Mouse (Mus musculus) heart, embryonic 11.5 days (tissue): ENCODE results near the gene Tango2. TPM values are rescaled to one million over a fixed set of nuclear protein-coding genes. Genes with fewer than 3 reads are reported as not detected.

Experiments
- ATAC-seq: fragments of 200-750 bp; cut with Nextera tagmentation; replicated peaks from 2 replicates; pipeline ENCODE4 v1.8.0; 2017; ENCODE audit warnings: moderate library complexity; ENCODE audit not compliant: insufficient number of reproducible peaks, low FRiP score, low TSS enrichment
- H3K27ac ChIP-seq: fragments of 300-500 bp; sonication (generic); 2 replicates; pipeline ENCODE4 v1.5.1; 2014; ENCODE audit warnings: mild to moderate bottlenecking, low read depth, low read length
- H3K27me3 ChIP-seq: fragments of 300-500 bp; sonication (generic); 2 replicates; pipeline ENCODE4 v1.6.1; 2014; ENCODE audit warnings: mild to moderate bottlenecking, low read length, mixed read lengths; ENCODE audit not compliant: control insufficient read depth, insufficient read depth
- H3K36me3 ChIP-seq: fragments of 300-500 bp; sonication (generic); 2 replicates; pipeline ENCODE4 v1.6.1; 2014; ENCODE audit warnings: mild to moderate bottlenecking, low read length, moderate library complexity, mixed read lengths; ENCODE audit not compliant: control insufficient read depth, insufficient read depth
- H3K4me1 ChIP-seq: fragments of 300-500 bp; sonication (generic); 2 replicates; pipeline ENCODE4 v1.6.1; 2014; ENCODE audit warnings: low read length; ENCODE audit not compliant: control insufficient read depth, insufficient read depth
- H3K4me2 ChIP-seq: fragments of 300-500 bp; sonication (generic); 2 replicates; pipeline ENCODE4 v1.6.1; 2014; ENCODE audit warnings: mild to moderate bottlenecking, moderate library complexity
- H3K4me3 ChIP-seq: fragments of 300-500 bp; sonication (generic); 2 replicates; pipeline ENCODE4 v1.5.1; 2014; ENCODE audit warnings: low read depth, low read length
- H3K9ac ChIP-seq: fragments of 300-500 bp; sonication (generic); 2 replicates; pipeline ENCODE4 v1.6.1; 2014; ENCODE audit warnings: mild to moderate bottlenecking, low read depth, low read length, moderate library complexity
- H3K9me3 ChIP-seq: fragments of 300-500 bp; sonication (generic); replicated peaks from 2 replicates; pipeline ENCODE4 v1.6.1; 2016; ENCODE audit warnings: low read length; ENCODE audit not compliant: control insufficient read depth
- WGBS: fragments of 180-500 bp; shearing (Covaris S2); extraction: QIAGEN DNeasy Blood & Tissue Kit; methylation state at CpG from one replicate; pipeline ENCODE4 v1.1.7; 2014; ENCODE audit not compliant: insufficient replicate concordance; 5-methylcytosine and 5-hydroxymethylcytosine counted together
- polyA plus RNA-seq: library from polyadenylated mRNA; unstranded; fragments of >200 nt; fragmentation: Nextera tagmentation; extraction: Ambion mirVana; gene quantifications from 2 replicates; pipeline ENCODE4 v1.2.1, GENCODE M21; 2014

The Tango2 gene
- 56.3 and 62.1 TPM in 2 replicates for polyA plus RNA-seq

DNA sequence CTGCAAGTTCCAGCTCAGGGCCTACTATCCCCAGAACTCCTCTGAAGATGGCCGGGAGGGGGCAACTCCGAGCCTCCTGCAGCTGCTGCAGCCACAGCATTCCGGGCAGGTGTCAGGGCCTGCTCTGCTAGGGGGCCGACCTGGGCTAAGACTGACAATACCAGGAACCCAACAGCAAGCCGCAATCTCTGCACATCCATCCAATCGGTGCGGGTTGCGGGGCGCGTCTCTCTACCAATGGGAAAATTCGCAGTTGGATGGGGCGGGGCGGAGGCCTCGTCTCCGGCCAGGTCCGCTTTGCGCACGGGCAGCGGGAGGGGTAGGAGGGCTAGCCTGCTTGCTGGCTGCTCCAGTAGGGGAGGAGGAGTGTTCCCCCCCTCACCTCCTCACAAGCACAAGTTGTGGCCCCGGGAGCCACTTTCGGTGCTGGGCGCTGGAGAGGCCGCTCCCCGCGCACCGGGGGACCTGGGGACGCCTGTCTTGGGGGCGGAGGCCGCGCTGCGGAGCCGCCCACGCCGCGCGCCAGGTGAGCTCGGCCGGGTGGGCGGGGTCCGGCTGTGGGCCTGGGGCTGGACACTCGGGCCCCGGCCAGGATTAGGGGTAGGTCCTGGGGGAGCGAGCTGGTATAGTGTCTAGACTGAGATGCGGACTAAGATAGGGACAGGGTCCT, at the start of gene Tango2, which contains the start of gene Arvcf:
Gene Tango2, minus strand, starts transcription at position 173 of the 670 bp plus-strand sequence.
Gene Arvcf, plus strand, starts transcription at position 252 of the 670 bp plus-strand sequence.
- peak; percentile 67 for ATAC-seq
- Histone ChIP-seq H3K27ac (no peak within 1 kb of the TSS), H3K9me3 (no peaks in the 10 kb centered on the region), H3K4me1 (peaks cover 15% of the 10 kb centered on the region), H3K27me3 (peaks cover 27% of the 10 kb centered on the region), H3K36me3 (no peaks in the 10 kb centered on the region), H3K9ac (peak within 1 kb of the TSS; percentile 72), H3K4me2 (peak within 1 kb of the TSS; percentile 99), H3K4me3 (peak within 1 kb of the TSS; percentile 73)
- 1% methylated on average over 44 of the region's 44 CpGs for WGBS

DNA sequence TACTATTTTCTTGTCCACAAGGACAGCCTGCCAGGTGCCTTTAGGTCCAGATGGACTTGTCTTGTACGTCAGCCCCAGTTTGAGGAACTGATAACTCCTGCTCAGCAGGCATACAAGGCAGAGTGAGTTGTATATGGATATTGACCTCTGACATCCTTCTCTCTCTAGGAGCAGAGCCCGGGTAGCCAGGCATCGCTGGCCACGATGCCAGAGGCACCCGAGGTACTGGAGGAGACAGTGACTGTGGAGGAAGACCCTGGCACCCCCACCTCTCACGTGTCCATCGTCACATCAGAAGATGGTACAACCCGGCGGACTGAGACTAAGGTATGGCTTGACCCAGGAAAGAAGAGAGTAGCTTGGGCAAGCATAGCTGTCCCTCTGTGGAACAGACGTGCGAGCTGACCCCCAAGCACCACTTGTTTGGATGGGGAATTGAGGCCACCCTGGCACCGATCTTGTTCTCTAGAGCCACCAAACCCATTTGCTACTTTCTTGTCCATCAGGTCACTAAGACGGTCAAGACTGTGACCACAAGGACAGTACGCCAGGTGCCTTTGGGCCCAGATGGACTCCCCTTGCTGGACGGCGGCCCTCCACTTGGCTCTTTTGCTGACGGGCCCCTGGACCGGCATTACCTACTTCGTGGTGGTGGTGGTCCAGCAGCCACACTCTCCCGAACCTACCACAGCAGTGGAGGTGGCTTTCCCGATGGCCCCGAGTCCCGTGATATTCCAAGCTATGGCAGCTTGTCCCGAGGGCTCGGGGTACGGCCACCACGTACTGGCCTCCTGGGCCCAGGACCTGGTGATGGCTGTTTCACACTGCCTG, 49.1 kb upstream of the Tango2 start:
- Histone ChIP-seq H3K4me2 (no peak overlapping the region), H3K4me3 (no peak overlapping the region), H3K36me3 (peaks cover 12% of the 10 kb centered on the region; the same call in 1 of the 2 replicates), H3K27me3 (no peaks in the 10 kb centered on the region), H3K27ac (peak overlapping the region; percentile 94; the same call in 1 of the 2 replicates), H3K9me3 (no peaks in the 10 kb centered on the region), H3K9ac (no peak overlapping the region; the same call in 1 of the 2 replicates), H3K4me1 (peaks cover 54% of the 10 kb centered on the region)
- no peak for ATAC-seq
- 92% methylated on average over 27 of the region's 27 CpGs for WGBS

DNA sequence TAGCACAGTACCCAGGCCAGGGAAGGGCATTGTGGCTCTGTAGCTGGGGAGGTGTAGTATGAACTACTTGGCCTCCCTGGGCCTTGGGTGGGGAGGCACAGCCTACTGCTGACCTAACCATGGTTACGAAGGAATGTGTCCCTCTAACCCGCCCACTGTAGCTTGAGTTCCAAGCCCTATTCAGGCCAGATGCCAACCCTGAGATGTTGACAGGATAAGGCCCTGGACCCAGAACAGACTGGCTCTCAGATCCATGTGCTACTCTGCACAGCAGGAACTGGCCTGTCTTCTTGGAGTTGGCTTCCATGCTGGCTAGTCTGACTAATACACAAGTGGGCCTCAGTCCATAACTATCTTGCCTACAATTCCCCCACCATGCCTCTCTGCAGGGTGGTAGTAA, 48.3 kb upstream of the Tango2 start:
- H3K4me2 ChIP-seq = peak overlapping the region; percentile 43

DNA sequence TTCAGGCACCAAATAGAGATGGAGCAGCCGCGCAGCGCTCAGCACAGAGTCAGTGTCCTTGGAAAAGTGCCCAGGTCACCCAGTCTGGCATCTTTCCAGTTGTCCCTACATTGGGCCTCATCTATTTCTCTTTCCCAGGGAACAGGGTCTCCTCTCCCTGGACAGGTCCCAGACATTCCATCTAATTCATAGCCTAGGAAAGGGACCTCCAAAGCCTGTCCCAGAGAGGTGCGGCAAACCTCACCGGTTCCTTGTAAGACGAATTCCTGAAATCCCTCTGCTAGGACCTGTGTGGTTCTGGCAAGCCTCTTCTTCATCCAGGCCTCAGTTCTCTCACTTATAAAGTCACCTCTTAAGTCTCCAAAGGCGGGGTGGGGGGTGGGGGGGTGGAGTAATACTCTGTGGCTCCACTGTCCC, 47.7 kb upstream of the Tango2 start:
- Histone ChIP-seq H3K36me3 (peaks cover 11% of the 10 kb centered on the region; the same call in 1 of the 2 replicates), H3K9me3 (no peaks in the 10 kb centered on the region), H3K27me3 (no peaks in the 10 kb centered on the region), H3K9ac (peak overlapping the region; percentile 58), H3K4me3 (no peak overlapping the region), H3K4me1 (peaks cover 45% of the 10 kb centered on the region), H3K27ac (peak overlapping the region; percentile 94), H3K4me2 (peak overlapping the region; percentile 43)
- 29% methylated on average over 6 of the region's 7 CpGs for WGBS
- ATAC-seq = no peak

More for the DNA sequence above, 48.3 kb upstream of the Tango2 start:
- H3K4me1 ChIP-seq = peaks cover 51% of the 10 kb centered on the region
- no peak for ATAC-seq
- peak overlapping the region; percentile 58 for H3K9ac ChIP-seq
- H3K36me3 ChIP-seq = peaks cover 11% of the 10 kb centered on the region; the same call in 1 of the 2 replicates
- H3K9me3 ChIP-seq = no peaks in the 10 kb centered on the region
- peak overlapping the region; percentile 94 for H3K27ac ChIP-seq
- WGBS = 63% methylated on average over 2 of the region's 2 CpGs
- H3K27me3 ChIP-seq = no peaks in the 10 kb centered on the region
- H3K4me3 ChIP-seq = no peak overlapping the region

DNA sequence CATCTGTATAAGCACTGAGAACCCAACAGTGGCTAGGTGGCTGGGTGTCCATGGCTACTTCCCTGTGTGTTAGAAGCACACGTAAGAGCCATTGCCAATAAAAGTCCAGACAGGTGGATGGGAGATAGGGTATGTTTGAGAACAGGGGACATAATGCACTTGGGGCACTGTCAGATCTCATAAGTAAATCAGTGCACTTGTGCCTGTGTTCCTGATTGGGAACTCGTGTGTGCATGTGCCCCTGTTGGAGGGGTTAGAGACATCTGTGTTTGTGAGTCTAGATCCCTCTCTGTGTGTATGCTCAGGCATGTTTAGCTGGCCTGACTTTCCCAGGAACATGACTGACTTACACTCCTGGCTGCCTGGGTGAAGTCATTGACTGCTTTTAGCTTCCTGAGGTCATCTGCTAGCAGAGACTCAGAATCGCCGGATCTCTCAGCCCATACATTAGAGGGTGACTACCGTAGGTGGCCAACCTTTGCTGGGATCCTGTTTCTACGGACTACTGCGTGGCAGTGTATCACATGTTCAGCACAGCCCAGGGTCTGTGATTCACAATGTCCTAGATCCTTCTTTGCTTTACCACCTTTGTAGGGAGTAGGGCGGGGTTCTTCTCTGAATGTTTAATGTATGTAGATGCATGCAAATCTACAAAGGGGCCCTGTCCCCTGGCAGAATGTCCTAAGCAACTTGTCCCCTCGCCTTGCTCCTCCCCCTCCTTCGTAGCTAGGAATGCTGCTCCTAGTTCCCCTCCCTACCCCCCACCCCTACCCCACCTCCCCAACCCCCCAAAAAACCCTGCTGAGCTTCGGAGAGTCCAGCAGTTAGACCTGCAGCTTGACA, 47.1 kb upstream of the Tango2 start:
- Histone ChIP-seq H3K27ac (peak overlapping the region; percentile 94), H3K9ac (peak overlapping the region; percentile 61), H3K4me2 (peak overlapping the region; percentile 43), H3K27me3 (no peaks in the 10 kb centered on the region), H3K4me3 (0 out of 2 replicates have a peak overlapping the region, but pooled peaks have one; percentile 8), H3K9me3 (no peaks in the 10 kb centered on the region), H3K36me3 (peaks cover 9% of the 10 kb centered on the region; the same call in 1 of the 2 replicates), H3K4me1 (peaks cover 39% of the 10 kb centered on the region)
- ATAC-seq = no peak
- WGBS = 22% methylated on average over 10 of the region's 11 CpGs

DNA sequence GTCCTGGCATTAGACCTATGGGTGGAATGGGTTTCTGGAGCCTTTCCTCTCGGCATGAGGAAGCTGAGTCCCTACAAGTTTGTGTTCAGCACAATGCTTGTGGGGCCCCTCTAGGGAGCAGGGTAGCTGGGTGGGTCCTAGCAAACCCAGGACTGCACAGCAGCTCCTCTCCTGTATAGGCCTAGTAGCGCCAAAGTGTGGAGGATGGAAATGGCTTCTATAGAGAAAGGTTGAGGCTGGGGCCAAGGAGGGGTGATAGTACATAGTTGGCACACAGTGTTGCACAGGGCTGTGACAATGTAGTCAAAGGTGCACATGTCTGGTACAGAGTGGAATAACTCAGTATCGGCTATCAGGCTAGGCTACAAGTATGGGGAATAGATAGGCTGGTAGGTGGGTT, 46.2 kb upstream of the Tango2 start:
- Histone ChIP-seq H3K9ac (peak overlapping the region; percentile 34; the same call in 1 of the 2 replicates), H3K36me3 (peaks cover 9% of the 10 kb centered on the region; the same call in 1 of the 2 replicates), H3K4me2 (peak overlapping the region; percentile 88), H3K4me1 (peaks cover 39% of the 10 kb centered on the region), H3K27me3 (no peaks in the 10 kb centered on the region), H3K27ac (0 out of 2 replicates have a peak overlapping the region, but pooled peaks have one; percentile 17), H3K9me3 (no peaks in the 10 kb centered on the region), H3K4me3 (no peak overlapping the region)
- 84% methylated on average over 3 of the region's 3 CpGs for WGBS
- no peak for ATAC-seq

DNA sequence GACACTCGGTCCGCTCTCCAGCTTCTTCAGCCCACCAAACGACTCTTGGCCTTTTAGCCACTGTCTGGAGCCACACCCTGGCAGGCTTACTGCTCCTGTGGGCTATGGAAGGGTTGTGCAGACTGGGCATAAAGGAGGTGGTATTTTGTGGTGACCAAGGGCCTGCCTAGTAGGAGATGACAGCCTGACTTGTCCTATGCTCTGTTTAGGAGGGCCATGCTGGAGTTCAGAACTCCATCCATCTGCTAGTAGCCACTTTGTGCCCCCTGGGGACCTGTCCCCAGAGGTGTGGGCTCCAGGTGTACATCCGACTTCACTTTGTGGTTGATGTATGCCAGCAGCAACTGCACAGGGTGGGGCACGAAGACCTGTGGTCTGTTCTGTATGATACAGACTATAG, 45.7 kb upstream of the Tango2 start:
- Histone ChIP-seq H3K36me3 (peaks cover 7% of the 10 kb centered on the region; the same call in 1 of the 2 replicates), H3K27ac (0 out of 2 replicates have a peak overlapping the region, but pooled peaks have one; percentile 17), H3K4me1 (peaks cover 43% of the 10 kb centered on the region), H3K4me2 (peak overlapping the region; percentile 88), H3K27me3 (no peaks in the 10 kb centered on the region), H3K9ac (peak overlapping the region; percentile 34), H3K4me3 (peak overlapping the region; percentile 77), H3K9me3 (no peaks in the 10 kb centered on the region)
- no peak for ATAC-seq
- WGBS = 52% methylated on average over 5 of the region's 5 CpGs
